Mouse (Mus musculus) bone marrow, adult 2 months (tissue): ENCODE results near the gene Pxdn. TPM values are rescaled to one million over a fixed set of nuclear protein-coding genes. Genes with fewer than 3 reads are reported as not detected.

ENCODE experiments used
- H3K27ac ChIP-seq: fragments of 200-500 bp; 2 replicates; pipeline ENCODE4 v1.5.1; 2012; ENCODE audit warnings: low read depth, mild to moderate bottlenecking, control low read depth, inconsistent platforms, low read length; ENCODE audit not compliant: control insufficient read depth, poor library complexity, insufficient read depth
- H3K4me1 ChIP-seq: fragments of 200-500 bp; 2 replicates; pipeline ENCODE4 v1.6.1; 2011; ENCODE audit warnings: low read length; ENCODE audit not compliant: control insufficient read depth, insufficient read depth
- H3K4me3 ChIP-seq: fragments of 200-500 bp; replicated peaks from 2 replicates; pipeline ENCODE3; 2011; ENCODE audit warnings: mild to moderate bottlenecking, low read depth, low read length, control low read depth; ENCODE audit not compliant: control insufficient read depth
- CTCF ChIP-seq: fragments of 200-500 bp; IDR thresholded peaks from 2 replicates; pipeline ENCODE4 v1.5.1; 2011; ENCODE audit warnings: low read length, control low read depth; ENCODE audit not compliant: control insufficient read depth, insufficient read depth
- POLR2A ChIP-seq: fragments of 200-500 bp; IDR thresholded peaks from 2 replicates; pipeline ENCODE4 v1.6.1; 2011; ENCODE audit warnings: low read depth, mild to moderate bottlenecking, control low read depth, low read length, borderline replicate concordance; ENCODE audit not compliant: control insufficient read depth
- WGBS: fragments of 180-500 bp; shearing (Covaris S2); methylation state at CpG from one replicate; pipeline ENCODE4 v1.1.7; 2018; 5-methylcytosine and 5-hydroxymethylcytosine counted together
- polyA plus RNA-seq: library from polyadenylated mRNA; stranded (reverse); fragments of >200 nt; gene quantifications from 2 replicates; pipeline ENCODE4 v1.2.4, GENCODE M21; 2011; ENCODE audit warnings: low replicate concordance; ENCODE audit not compliant: missing spikeins, insufficient read depth, insufficient read length

The Pxdn gene
- polyA plus RNA-seq, 1 experiment: 1.1 TPM

DNA sequence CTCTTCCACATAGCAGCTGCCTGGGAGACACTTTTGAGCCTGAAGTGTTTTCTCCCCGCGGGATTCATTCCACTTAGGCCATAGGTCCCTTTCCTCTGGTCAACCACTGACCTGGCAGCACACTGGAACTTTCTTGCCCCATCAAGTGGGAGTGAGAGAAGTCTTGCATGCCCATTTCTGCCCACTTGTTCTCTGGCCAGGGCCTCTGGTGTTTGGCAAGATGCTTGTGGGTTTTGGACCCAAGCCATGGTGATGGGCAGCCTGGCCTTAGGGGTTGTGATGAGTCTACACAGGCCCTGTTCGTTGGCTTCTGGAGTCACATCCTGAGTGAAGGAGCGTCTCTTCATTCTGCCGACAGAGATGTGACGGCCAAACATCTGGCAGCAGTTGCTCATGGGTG lies 47.7 kb downstream of the Pxdn start:
- H3K27ac ChIP-seq: no peak overlapping the region
- 80% methylated on average over 6 of the region's 6 CpGs for WGBS
- no peak for TF ChIP-seq POLR2A
- H3K4me1 ChIP-seq: no peaks in the 10 kb centered on the region
- no peak overlapping the region for H3K4me3 ChIP-seq

DNA sequence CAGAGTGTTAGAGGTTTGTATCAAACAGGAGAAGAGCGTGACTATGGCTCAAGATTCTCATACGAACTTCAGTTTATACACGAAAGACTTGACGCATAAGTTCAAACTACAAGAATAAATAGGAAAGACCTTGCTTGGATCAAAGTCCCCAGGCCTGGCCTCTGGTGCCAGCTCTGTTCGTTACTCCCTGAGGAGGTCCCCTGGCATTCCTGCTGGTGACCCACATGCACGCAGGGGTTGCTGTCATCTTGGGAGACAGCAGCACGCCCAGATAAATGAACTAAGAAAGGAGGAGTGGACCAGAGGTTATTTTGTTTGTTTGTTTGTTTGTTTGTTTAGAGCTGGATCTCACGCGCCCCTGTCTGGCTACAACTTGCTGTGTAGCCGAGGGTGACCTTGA lies 48.8 kb downstream of the Pxdn start:
- Histone ChIP-seq H3K4me3 (no peak overlapping the region), H3K27ac (no peak overlapping the region), H3K4me1 (no peaks in the 10 kb centered on the region)
- WGBS: 82% methylated on average over 10 of the region's 10 CpGs
- TF ChIP-seq CTCF (no peak), POLR2A (no peak)

DNA sequence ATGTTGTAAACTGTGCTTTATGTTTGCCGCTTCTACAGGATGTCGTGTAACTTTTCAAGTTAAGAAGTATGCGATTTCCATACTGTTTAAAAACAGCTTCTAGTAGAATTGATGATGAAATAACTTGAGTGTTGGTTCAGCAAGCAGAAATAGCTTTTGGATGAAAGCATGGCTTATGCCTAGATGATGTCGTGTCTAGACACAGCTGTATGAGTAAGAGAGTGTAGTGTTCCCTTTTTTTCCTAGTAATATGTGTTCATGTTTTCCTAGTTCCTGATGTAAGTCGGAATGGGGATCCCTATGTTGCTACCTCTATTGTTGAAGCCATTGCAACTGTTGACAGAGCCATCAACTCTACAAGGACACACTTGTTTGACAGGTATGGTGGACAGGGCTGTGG lies 61.5 kb downstream of the Pxdn start:
- Histone ChIP-seq H3K27ac (no peak overlapping the region), H3K4me1 (no peaks in the 10 kb centered on the region), H3K4me3 (no peak overlapping the region)
- TF ChIP-seq CTCF (no peak), POLR2A (no peak)
- 83% methylated on average over 5 of the region's 5 CpGs for WGBS

DNA sequence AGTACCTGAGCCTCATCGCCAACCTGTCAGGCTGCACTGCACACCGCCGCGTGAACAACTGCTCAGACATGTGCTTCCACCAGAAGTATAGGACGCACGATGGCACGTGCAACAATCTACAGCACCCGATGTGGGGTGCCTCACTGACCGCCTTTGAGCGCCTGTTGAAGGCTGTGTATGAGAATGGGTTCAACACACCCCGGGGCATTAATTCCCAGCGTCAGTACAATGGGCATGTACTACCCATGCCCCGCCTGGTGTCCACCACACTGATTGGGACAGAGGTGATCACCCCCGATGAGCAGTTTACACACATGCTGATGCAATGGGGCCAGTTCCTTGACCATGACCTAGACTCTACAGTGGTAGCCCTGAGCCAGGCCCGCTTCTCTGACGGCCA lies 64.5 kb downstream of the Pxdn start:
- Histone ChIP-seq H3K27ac (no peak overlapping the region), H3K4me1 (no peaks in the 10 kb centered on the region), H3K4me3 (no peak overlapping the region)
- TF ChIP-seq CTCF (no peak), POLR2A (no peak)
- 92% methylated on average over 16 of the region's 16 CpGs for WGBS

DNA sequence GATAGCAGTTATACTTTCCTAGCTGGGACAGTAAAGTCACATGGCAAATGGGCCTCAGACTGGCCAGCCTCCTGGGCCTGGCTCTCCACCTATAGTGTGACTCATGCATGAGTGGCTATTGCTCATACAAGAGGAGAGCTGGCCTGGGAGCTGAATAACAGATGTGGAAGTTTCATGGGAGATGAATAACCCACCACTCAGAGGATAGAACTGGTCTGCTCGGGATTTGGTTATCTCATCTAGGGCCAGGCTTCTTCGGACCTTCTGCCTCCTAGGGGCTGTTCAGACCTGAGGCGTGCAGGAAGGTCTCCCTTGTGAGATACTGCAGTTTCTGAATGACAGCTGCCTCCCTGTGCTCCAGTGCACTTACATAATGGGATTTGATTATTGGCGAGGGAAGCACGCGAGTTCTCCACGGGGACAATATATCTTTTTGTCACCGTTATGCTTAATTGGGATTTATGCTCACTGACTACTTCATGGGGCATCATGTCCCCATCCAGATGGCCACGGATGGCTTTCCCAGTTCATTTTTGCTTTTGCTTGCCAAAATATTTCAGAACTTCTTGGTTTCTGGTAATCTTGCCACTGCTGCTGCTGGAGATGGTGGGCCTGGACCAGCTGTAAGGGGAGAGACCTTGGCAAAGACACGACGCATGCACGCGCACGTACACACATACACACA lies 66.4 kb downstream of the Pxdn start:
- no peaks in the 10 kb centered on the region for H3K4me1 ChIP-seq
- no peak overlapping the region for H3K4me3 ChIP-seq
- TF ChIP-seq CTCF: no peak
- WGBS: 87% methylated on average over 14 of the region's 14 CpGs
- H3K27ac ChIP-seq: no peak overlapping the region

DNA sequence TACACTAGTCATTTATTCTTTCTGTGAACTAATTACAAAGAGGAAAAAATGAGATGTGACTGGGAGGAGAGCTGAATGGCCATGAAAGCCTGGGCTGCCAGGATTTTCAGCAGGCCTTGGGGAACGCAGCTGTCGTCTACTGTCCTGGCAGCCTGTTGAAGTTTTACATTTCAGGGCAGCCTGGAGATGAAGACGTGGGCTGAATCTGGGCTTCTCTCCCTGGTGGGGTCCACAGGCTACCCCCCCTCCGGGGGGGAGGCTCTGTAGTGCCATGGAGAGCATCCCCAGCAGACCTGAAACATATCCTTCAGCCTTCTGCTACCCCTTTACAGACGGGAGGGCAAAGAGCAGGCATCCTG lies 66.9 kb downstream of the Pxdn start:
- no peak for TF ChIP-seq CTCF
- no peak for TF ChIP-seq POLR2A
- Histone ChIP-seq H3K27ac (no peak overlapping the region), H3K4me1 (no peaks in the 10 kb centered on the region), H3K4me3 (no peak overlapping the region)
- WGBS: 65% methylated on average over 5 of the region's 5 CpGs

DNA sequence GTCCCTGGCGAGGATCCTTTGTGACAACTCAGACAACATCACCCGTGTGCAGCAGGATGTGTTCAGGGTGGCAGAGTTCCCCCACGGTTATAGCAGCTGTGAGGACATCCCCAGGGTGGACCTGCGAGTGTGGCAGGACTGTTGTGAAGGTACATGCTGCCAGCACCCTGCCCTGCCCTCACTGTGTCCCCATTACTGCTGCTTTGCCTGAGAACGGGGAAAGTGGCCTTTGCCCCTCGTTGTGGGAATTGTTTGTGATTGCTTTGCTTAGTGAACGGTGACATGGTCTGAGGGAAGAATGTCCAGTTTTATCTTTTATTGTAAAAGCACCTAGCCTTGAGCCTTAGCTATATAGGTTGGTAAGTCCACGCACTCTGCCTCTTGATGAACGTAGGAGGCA lies 69.2 kb downstream of the Pxdn start:
- Histone ChIP-seq H3K4me3 (no peak overlapping the region), H3K27ac (no peak overlapping the region), H3K4me1 (no peaks in the 10 kb centered on the region)
- TF ChIP-seq POLR2A: no peak
- TF ChIP-seq CTCF: no peak
- 77% methylated on average over 9 of the region's 9 CpGs for WGBS

DNA sequence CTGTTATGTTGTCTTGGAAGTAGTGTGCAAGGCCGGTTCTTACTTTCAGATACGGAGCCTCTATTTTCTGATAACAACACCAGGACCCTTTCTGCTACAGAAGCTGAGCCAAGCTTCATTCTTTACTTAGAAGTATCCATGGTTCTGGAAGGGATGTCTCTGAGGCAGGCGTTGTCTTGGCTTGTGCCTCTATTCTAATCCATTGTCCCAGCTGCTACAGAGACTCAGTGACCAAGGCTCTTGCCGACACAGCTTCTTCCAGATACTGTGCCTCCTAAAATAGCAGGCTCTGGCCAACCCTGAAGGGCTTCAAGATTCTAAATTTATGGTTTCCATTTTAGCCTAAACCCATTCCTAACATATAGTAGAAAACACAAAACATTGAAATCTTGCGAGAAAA lies 71.3 kb downstream of the Pxdn start:
- no peak for TF ChIP-seq POLR2A
- TF ChIP-seq CTCF: no peak
- 80% methylated on average over 5 of the region's 5 CpGs for WGBS
- Histone ChIP-seq H3K4me1 (no peaks in the 10 kb centered on the region), H3K27ac (no peak overlapping the region), H3K4me3 (no peak overlapping the region)

DNA sequence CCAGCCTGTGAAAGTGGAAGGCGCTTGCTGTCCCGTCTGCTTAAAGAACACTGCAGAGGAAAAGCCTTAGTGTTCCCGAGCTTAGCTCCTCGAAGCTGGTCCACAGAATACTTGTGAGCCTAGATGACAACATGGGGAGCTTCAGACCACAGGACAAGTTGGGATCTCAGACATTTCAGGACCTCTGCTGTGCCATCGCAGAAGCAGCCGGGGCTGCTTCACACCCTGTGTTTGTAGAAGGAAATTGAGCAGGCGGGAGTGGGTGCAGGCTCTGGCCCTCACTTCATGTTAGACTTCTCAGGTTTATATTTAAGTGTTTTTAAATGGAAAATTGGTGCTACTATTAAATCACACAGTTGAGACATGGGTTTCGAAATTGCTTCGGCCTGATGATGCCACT lies 78.1 kb downstream of the Pxdn start:
- Histone ChIP-seq H3K4me1 (no peaks in the 10 kb centered on the region), H3K4me3 (no peak overlapping the region), H3K27ac (no peak overlapping the region)
- 87% methylated on average over 9 of the region's 9 CpGs for WGBS
- TF ChIP-seq POLR2A (no peak), CTCF (no peak)

DNA sequence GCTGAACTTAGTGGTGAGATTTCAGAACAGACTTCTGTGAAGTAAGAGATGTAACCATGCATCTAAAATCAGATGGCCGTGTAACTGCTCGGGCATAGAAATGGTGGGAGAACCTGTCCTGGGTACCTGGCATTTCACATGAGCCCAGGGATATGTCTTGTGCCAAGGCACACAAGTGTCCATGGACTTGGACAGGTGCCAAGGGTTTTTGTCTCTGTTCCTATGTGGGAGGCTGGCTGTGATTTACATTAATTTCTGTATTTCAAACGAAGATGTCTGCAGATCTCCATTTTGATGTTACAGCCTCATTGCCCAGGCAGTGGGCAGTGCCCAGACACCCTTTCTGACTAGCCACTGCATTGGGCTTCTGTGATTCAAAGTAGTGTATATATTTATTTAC lies 79.7 kb downstream of the Pxdn start:
- Histone ChIP-seq H3K4me3 (no peak overlapping the region), H3K4me1 (no peaks in the 10 kb centered on the region), H3K27ac (no peak overlapping the region)
- 82% methylated on average over 3 of the region's 3 CpGs for WGBS
- TF ChIP-seq CTCF (no peak), POLR2A (no peak)
